Mouse (Mus musculus): ENCODE data around the gene Mrps15.
"Not testable (repeated sequence)": the region's sequence is repeated elsewhere in the genome, so short reads cannot be mapped to it uniquely, and the experiment has no call there.

Mrps15 gene

GRCm38 (mm10) chr4:126077833-126078232, 31.1 kb downstream of the Mrps15 start:
- no peak for DNase-seq (ENCODE audit: low spot score)

- DNase-seq (ENCODE audit: low spot score), result no peak
These were observed 32.5 kb downstream of the Mrps15 start for GRCm38 (mm10) chr4:126079266-126079665.

DNA sequence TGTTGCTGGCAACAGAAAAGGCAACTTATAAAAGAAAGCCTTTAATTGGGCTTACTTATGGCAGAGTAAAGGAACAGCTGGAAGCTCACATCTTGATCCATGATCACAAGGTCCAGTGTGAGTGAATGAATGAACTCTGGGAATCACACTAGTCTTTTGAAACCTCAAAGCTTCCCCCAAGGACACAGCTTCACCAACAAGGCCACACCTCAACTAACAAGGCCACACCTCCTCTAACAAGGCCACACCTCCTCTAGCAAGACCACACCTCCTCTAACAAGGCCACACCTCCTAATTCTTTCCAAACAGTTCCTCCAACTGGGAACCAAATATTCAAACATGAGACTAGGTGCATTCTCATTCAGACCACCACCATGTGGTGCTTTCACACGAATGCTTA, 34.9 kb downstream of the Mrps15 start:
- DNase-seq (ENCODE audit: low spot score), result no peak

DNA sequence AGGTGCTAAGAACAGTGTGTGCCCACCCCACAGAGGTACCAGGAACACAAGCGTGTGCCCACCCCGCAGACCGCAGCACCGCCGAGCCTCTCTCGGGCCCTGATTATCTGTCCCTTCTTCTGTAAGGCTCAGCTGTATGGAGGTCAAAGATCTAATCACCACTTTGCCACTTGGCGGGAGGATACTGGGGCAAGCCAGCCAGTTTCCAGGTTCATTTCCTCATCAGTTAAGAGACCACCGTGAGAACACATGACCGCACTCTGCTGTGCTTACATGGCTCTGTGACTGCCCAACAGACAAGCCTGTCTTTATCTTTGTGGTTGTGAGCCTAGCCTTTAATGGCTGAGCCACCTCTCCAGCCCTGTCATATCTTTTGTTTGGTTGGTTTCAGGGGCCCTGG, 36.3 kb downstream of the Mrps15 start:
- DNase-seq (ENCODE audit: low spot score), result no peak

GRCm38 (mm10) chr4:126084382-126084781, 37.7 kb downstream of the Mrps15 start:
- no peak for DNase-seq (ENCODE audit: low spot score)

- DNase-seq (ENCODE audit: low spot score), result peak; percentile 85
These were observed 39.4 kb downstream of the Mrps15 start for GRCm38 (mm10) chr4:126085996-126086576.

GRCm38 (mm10) chr4:126090101-126090847, 43.5 kb downstream of the Mrps15 start:
- no peak for DNase-seq (ENCODE audit: low spot score)

GRCm38 (mm10) chr4:126090848-126091124, 44.1 kb downstream of the Mrps15 start:
- DNase-seq (ENCODE audit: low spot score), result no peak

- no peak for DNase-seq (ENCODE audit: low spot score)
These were observed 45.1 kb downstream of the Mrps15 start for GRCm38 (mm10) chr4:126091873-126092272.

- DNase-seq (ENCODE audit: low spot score), result not testable (repeated sequence)
These were observed 49.1 kb downstream of the Mrps15 start for GRCm38 (mm10) chr4:126095622-126096430.

GRCm38 (mm10) chr4:126096464-126097111, 49.9 kb downstream of the Mrps15 start, which contains the start of gene Lsm10:
Gene Lsm10 (plus strand): TSS chr4:126096623.
- DNase-seq (ENCODE audit: low spot score), result peak; percentile 97

DNA sequence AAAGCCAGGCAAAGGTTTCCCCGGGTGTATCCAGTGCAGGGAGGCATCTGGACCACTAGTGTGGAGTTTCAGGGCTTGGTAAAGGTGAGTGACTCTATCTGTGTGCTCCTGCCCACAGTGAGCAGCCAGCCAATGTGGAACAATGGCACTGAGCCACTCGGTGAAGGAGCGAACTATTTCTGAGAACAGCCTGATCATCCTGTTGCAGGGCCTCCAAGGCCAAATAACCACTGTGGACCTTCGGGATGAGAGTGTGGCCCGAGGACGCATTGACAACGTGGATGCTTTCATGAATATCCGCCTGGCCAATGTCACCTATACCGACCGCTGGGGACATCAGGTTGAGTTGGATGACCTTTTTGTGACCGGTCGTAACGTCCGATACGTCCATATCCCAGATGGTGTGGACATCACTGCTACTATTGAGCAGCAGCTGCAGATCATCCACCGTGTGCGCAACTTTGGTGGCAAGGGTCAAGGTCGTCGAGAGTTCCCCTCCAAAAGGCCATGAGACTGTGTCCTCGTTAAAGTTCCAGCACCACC, 51.1 kb downstream of the Mrps15 start:
- no peak for DNase-seq (ENCODE audit: low spot score)

GRCm38 (mm10) chr4:126099365-126099764, 52.6 kb downstream of the Mrps15 start:
- DNase-seq (ENCODE audit: low spot score), result no peak

GRCm38 (mm10) chr4:126100764-126101163, 54.0 kb downstream of the Mrps15 start:
- no peak for DNase-seq (ENCODE audit: low spot score)

DNA sequence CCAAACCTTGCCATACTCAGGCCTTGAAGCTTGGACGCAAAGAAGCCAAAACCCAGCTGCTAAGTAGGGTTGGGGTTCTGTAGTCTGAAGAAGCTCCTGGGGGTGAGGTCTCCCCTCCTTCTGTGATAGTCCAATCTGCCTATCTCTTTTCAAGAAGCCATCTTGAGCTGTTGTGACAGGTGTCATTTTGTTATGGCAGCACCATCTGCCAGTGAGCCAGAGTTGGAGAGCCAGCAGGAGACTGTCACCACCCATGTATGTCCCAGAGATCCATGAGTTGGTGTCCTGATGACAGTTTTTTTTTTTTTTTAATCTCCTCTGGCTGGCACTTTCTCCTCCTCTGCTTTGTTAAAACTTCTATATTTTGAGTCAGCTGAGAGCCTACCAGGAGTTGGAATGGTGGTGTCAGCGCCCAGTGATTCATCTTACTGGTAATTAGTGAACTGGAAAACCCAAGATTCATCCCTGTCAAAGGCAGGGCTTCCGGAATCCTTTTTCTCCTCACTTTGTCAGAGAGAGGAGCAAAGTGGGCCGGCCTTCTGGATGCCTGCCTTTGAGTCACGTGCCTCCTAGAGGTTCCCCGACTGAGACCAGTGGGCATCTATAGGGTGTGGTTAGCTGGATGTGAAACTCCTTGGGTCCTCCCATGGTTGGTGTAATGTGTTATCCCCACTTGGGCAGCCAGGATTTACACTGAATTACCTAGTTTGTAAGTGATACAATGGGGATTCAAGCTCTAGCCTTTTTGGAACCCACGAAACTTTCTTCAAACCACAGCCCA, 55.5 kb downstream of the Mrps15 start:
- DNase-seq (ENCODE audit: low spot score), result no peak

GRCm38 (mm10) chr4:126103057-126103581, 56.4 kb downstream of the Mrps15 start:
- DNase-seq (ENCODE audit: low spot score), result peak; percentile 88

DNA sequence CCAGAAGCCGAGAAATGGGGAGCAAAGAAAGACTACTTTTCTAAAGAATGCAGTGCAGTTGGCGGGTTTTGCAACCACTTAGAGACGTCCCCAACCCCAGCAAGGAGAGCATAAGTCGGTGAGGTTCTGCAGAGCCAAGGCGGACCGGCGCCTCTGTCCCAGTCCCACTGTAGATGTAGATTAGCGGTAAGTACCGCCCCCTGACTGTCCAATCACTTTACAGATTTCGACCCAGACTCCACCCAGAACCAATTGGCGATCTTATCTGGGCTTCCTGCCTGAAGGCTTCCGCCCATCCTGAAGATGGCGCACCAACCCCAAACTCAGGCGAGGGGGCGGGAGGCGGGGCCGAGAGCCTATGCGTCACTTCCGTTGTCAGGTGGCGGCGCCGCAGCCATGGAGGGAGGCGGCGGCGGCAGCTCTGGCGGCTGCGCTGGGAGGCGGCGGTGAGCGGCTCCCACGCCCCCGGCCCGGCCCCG, 56.9 kb downstream of the Mrps15 start, which contains the start of gene Stk40:
Gene Stk40, plus strand, starts transcription at position 368 of the 479 bp plus-strand sequence.
- peak; percentile 96 for DNase-seq (ENCODE audit: low spot score)

DNA sequence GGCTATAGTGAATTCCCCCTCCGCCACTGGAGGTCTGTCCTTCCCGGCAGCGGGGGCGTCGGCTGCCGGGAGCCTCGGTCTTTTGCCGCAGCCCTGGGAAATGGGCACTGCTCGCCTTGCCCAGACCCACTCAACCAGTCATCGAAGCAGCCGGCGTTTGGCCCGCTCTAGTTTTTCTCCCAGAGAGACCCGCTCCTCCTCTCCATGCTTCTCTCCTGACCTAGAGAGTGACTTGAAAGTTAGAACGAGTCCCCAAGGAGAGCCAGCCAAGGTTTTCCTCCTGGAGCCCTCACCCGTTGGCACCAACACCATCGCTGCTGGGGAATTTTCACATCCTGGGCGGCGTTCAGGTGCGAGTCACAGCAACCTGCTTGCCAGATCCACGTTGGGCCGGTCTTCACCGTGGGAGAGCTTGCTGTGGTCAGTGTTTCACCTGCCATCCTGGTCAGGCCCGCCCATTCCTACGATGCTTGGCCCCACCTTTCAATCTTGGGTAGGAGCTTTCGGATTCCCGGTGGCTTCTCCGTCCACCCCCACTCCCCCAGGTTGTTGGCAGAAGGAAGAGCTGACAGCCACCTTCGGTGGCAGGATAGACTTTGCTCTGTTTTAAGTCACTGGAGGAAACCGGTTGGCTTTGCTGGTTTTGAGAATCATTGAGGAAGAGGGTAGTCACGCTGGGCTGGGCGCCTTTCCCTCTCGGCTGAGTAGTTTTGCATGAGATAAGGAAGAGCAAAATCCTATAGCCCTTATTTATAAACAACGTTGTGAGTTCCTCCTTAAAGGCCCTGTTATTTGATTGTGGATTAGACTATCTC, 57.7 kb downstream of the Mrps15 start:
- peak; percentile 49 for DNase-seq (ENCODE audit: low spot score)

All from layer of hippocampus, adult 11-12 months (tissue).